ENCODE assay signal across 22 mouse cellular contexts in the genomic region with DNA sequence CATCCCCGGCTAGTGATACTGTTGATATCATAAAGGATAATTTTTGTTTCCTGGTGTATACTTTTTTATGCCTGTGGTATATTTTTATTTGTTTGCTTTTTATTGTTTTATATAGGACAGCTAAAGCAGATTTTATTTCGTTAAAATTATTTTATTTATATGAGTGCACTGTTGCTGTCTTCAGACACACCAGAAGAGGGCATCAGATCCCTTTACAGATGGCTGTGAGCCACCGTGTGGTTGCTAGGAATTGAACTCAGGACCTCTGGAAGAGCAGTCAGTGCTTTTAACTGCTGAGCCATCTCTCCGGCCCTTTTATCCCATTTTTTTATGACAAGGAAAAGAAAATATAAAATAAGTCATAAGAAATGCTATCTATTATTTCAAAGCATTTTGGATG. TPM values are rescaled to one million over a fixed set of nuclear protein-coding genes. Genes with fewer than 3 reads are reported as not detected.
DNase-seq lines count a peak whose midpoint lies in the region; ATAC-seq and TF ChIP-seq lines count a peak whose summit lies in the region.
"Not testable (repeated sequence)": the region's sequence is repeated elsewhere in the genome, so short reads cannot be mapped to it uniquely, and the experiment has no call there.
"Had no signal": no experiment of that assay in that cellular context is flagged by ENCODE, and none has a peak within 500 bp of the region (broad histone marks: within the 10 kb centered on the region; RNA-seq: fewer than 3 reads in every experiment).

No protein-coding gene starts in this region.

- TF ChIP-seq CTCF in CH12.LX (conservative IDR thresholded peaks at IDR 0.05 in 1 of 2, IDR thresholded peaks at IDR 0.05 in 1 of 2; ENCODE audit: low read depth in 2 of 2, low read length in 2 of 2) (peak in 1 of 2 experiments; percentile 61; a peak in 2 of 4 replicates), E14TG2a.4 (conservative IDR thresholded peaks at IDR 0.05; ENCODE audit: low read length) (0 out of 2 replicates have a peak, but pooled peaks have one; percentile 6), Patski (IDR thresholded peaks at IDR 0.05) (peak; percentile 31)
- TF ChIP-seq CTCF in layer of hippocampus, adult 2 months (conservative IDR thresholded peaks at IDR 0.05), result peak; percentile 18; the same call in 1 of the 2 replicates
- TF ChIP-seq CTCF in left cerebral cortex, adult 2 months (IDR thresholded peaks at IDR 0.05), result peak; percentile 12
- TF ChIP-seq CTCF in liver, postnatal 0 days (IDR thresholded peaks at IDR 0.05; ENCODE audit: low read depth), result 0 out of 2 replicates have a peak, but pooled peaks have one; percentile 8

- CTCF ChIA-PET in Patski (lab: Charles Lee), result not testable (repeated sequence)

- peak; percentile 44 for TF ChIP-seq RAD21 in CH12.LX (IDR thresholded peaks at IDR 0.05; ENCODE audit: low read depth, low read length)

- H3K79me2 ChIP-seq in CH12.LX (replicated peaks; ENCODE audit: control insufficient read depth, extremely low read depth, insufficient read depth, poor library complexity, severe bottlenecking), result peaks cover 12% of the 10 kb centered on the region

- H3K9me3 ChIP-seq in CH12.LX (replicated peaks; ENCODE audit: low read length); E14TG2a.4 (ENCODE audit: low read length); liver, postnatal 0 days (ENCODE audit: low read length): not testable (repeated sequence)

- H3K27me3 ChIP-seq in CH12.LX (replicated peaks); E14TG2a.4 (ENCODE audit: insufficient read depth, low read length); Patski; liver, postnatal 0 days (ENCODE audit: insufficient read depth, low read length): not testable (repeated sequence)

- dilution Hi-C loops in CH12.LX (cut with MboI; ENCODE audit: extremely low pct_ligation_motif_present, extremely low pct_unique_long_range_greater_than_20kb, low sequenced_read_pairs), result not testable (repeated sequence)

- not testable (repeated sequence) for H3K27ac ChIP-seq in CH12.LX (ENCODE audit: insufficient read depth, low read depth); layer of hippocampus, adult 2 months; left cerebral cortex, adult 2 months; liver, postnatal 0 days (ENCODE audit: low read depth)

- POLR2A ChIA-PET in Patski (lab: Charles Lee), result not testable (repeated sequence)

- not testable (repeated sequence) for H3K9ac ChIP-seq in CH12.LX (ENCODE audit: insufficient read depth, low read depth); liver, postnatal 0 days (replicated peaks)

- not testable (repeated sequence) for H3K4me3 ChIP-seq in CH12.LX (replicated peaks in 1 of 3; ENCODE audit: low read depth in 2 of 3, low read length in 2 of 3, poor library complexity in 1 of 3); E14TG2a.4 (replicated peaks; ENCODE audit: low read length); layer of hippocampus, adult 2 months; left cerebral cortex, adult 2 months; liver, postnatal 0 days (ENCODE audit: low read depth, low read length)

- peaks cover 0 to 12% of the 10 kb centered on the region in 2 experiments; a peak in 2 of 4 replicates for H3K4me1 ChIP-seq in CH12.LX (ENCODE audit: control insufficient read depth in 1 of 2, insufficient read depth in 2 of 2)
- H3K4me1 ChIP-seq in E14TG2a.4 (replicated peaks; ENCODE audit: low read depth, low read length); liver, postnatal 0 days (ENCODE audit: insufficient read depth): not testable (repeated sequence)

- in situ Hi-C loops in CH12.LX (cut with MboI; ENCODE audit: low pct_ligation_motif_present, low pct_unique_long_range_greater_than_20kb, low sequenced_read_pairs), result loop anchor here (5.0 kb wide), 2 partner anchors 36 to 81 kb away; a partner anchor contains a TSS
- in situ Hi-C loops in Patski (cut with MboI; ENCODE audit: low pct_unique_long_range_greater_than_20kb), result loop anchor here (5.0 kb wide), 1 partner anchor 76 kb away; no protein-coding TSS in a partner anchor

- WGBS in liver, postnatal 0 days (ENCODE audit: insufficient replicate concordance), result 64% methylated on average over 4 of the region's 4 CpGs

- ATAC-seq in Patski; liver, postnatal 0 days: not testable (repeated sequence)

- intact Hi-C loops in left cerebral cortex, adult 2 months (cut with DNase I), result not testable (repeated sequence)

- H3K36me3 ChIP-seq in CH12.LX (replicated peaks in 1 of 2; ENCODE audit: control insufficient read depth in 1 of 2, insufficient read depth in 1 of 2, low read length in 1 of 2); E14TG2a.4 (ENCODE audit: insufficient read depth, low read length); liver, postnatal 0 days (replicated peaks; ENCODE audit: insufficient read depth, low read length): not testable (repeated sequence)

- TF ChIP-seq POLR2A in CH12.LX (IDR thresholded peaks at IDR 0.05; ENCODE audit: low read depth, low read length), result not testable (repeated sequence)

- TF ChIP-seq EP300 in CH12.LX (IDR thresholded peaks at IDR 0.05; ENCODE audit: low read length); liver, postnatal 0 days (IDR thresholded peaks at IDR 0.05; ENCODE audit: low read depth): not testable (repeated sequence)

- not testable (repeated sequence) for DNase-seq in CH12.LX (ENCODE audit: extremely low read depth); Patski (ENCODE audit: low read depth, low spot score); layer of hippocampus, adult 2 months (ENCODE audit: low spot score in 2 of 2); left cerebral cortex, adult 2 months (ENCODE audit: extremely low spot score in 1 of 2, low spot score in 2 of 2); liver, postnatal 0 days

- not testable (repeated sequence) for H3K4me2 ChIP-seq in CH12.LX (ENCODE audit: insufficient read depth, low read depth, poor library complexity, severe bottlenecking); liver, postnatal 0 days (ENCODE audit: low read depth, low read length)

TF ChIP-seq in CH12.LX, 34 proteins besides CTCF, POLR2A, EP300 and RAD21:
- TF ChIP-seq SMC3 (IDR thresholded peaks at IDR 0.05; ENCODE audit: low read depth, low read length), result peak; percentile 56
TF ChIP-seq in CH12.LX: peak in this region for 1; not testable (repeated sequence) for 33.

RNA-seq across cellular contexts. Expression of a gene that starts 2.8 kb away (rescaled TPM):
- total RNA-seq in CH12.LX (2012; rRNA removed) (199 and 248 TPM in 2 replicates), CH12.LX (2014; rRNA removed) (239 and 244 TPM in 2 replicates)
- polyA plus RNA-seq in CH12.LX (2012; ENCODE audit: insufficient read length, low read depth) (344 and 405 TPM in 2 replicates), Patski (2021) (141 TPM)
- 10 to 100 TPM; 85.7 to 86.6 TPM for total RNA-seq in layer of hippocampus, adult 2 months (2021)
- total RNA-seq in left cerebral cortex, adult 2 months (2021), result 10 to 100 TPM; 84.7 to 86.9 TPM
- polyA plus RNA-seq in liver, postnatal 0 days (2015; fragmentation: Nextera tagmentation; extraction: Ambion mirVana), result 46.9 and 50.8 TPM in 2 replicates

RNA-seq across cellular contexts. Expression of a gene that starts 19.3 kb away (rescaled TPM):
- total RNA-seq in CH12.LX (2012; rRNA removed), result not detected in 2 replicates
- total RNA-seq in CH12.LX (2014; rRNA removed), result not detected in 2 replicates
- polyA plus RNA-seq in CH12.LX (2012; ENCODE audit: insufficient read length, low read depth), result not detected in 2 replicates
- not detected for polyA plus RNA-seq in Patski (2021)
- not detected for total RNA-seq in layer of hippocampus, adult 2 months (2021)
- not detected for total RNA-seq in left cerebral cortex, adult 2 months (2021)
- not detected in 2 replicates for polyA plus RNA-seq in liver, postnatal 0 days (2015; fragmentation: Nextera tagmentation; extraction: Ambion mirVana)
- total RNA-seq: adrenal gland, adult 18-20 months; adrenal gland, adult 2 months; adrenal gland, adult 8-10 months; adrenal gland, postnatal 10 days; adrenal gland, postnatal 14 days; adrenal gland, postnatal 25 days; adrenal gland, postnatal 36 days; adrenal gland, postnatal 4 days; ES-E14; G1E; MEL had no signal
- polyA plus RNA-seq: activated CD4-positive, CD25-positive, alpha-beta regulatory T cell, adult 4 months; adrenal gland, adult 2 months; brain, embryonic 14.5 days; C2C12; CD4-positive, CD25-positive, alpha-beta regulatory T cell, adult 4 months; cerebellum, adult 2 months; G1E had no signal

RNA-seq across cellular contexts. Expression of a gene that starts 35.9 kb away (rescaled TPM):
- total RNA-seq in CH12.LX (2012; rRNA removed) (5.5 and 6.0 TPM in 2 replicates), CH12.LX (2014; rRNA removed) (4.8 and 6.3 TPM in 2 replicates)
- polyA plus RNA-seq in CH12.LX (2012; ENCODE audit: insufficient read length, low read depth) (8.7 and 8.8 TPM in 2 replicates), Patski (2021) (not detected)
- total RNA-seq in layer of hippocampus, adult 2 months (2021), result under 1 TPM in 1 of 2 experiments, not detected in 1; 0.13 TPM
- total RNA-seq in left cerebral cortex, adult 2 months (2021), result under 1 TPM in 1 of 2 experiments, not detected in 1; 0.07 TPM
- polyA plus RNA-seq in liver, postnatal 0 days (2015; fragmentation: Nextera tagmentation; extraction: Ambion mirVana), result 0.06 and 0.23 TPM in 2 replicates
- total RNA-seq: ES-E14, MEL had no signal
- polyA plus RNA-seq: adrenal gland, adult 2 months; C2C12; G1E had no signal

RNA-seq across cellular contexts. Expression of a gene that starts 52.8 kb away (rescaled TPM):
- total RNA-seq in CH12.LX (2012; rRNA removed) (6.5 and 7.6 TPM in 2 replicates), CH12.LX (2014; rRNA removed) (4.9 and 6.7 TPM in 2 replicates)
- polyA plus RNA-seq in CH12.LX (2012; ENCODE audit: insufficient read length, low read depth) (17.2 and 18.3 TPM in 2 replicates), Patski (2021) (21.2 TPM)
- total RNA-seq in layer of hippocampus, adult 2 months (2021), result 10 to 100 TPM; 36.8 to 40.1 TPM
- 10 to 100 TPM; 33.8 to 47.2 TPM for total RNA-seq in left cerebral cortex, adult 2 months (2021)
- polyA plus RNA-seq in liver, postnatal 0 days (2015; fragmentation: Nextera tagmentation; extraction: Ambion mirVana), result 3.0 and 3.3 TPM in 2 replicates
- polyA plus RNA-seq: G1E had no signal

Comparison
In these comparisons a context has a peak if more than half of its experiments do, and no peak if none do; other contexts are left out.
1. RNA of a gene that starts 35.9 kb away (total RNA-seq): 4.8 to 6.3 TPM in CH12.LX; 0.13 TPM in layer of hippocampus, adult 2 months and 0.07 TPM in left cerebral cortex, adult 2 months; every median in the first group is over 4 times any median in the second.